Mouse (Mus musculus) retina, embryonic 14.5 days (tissue): ENCODE results near the gene Adamtsl5.
A peak's percentile ranks its signal among the peaks of the same experiment; 100 is the strongest.
"Not testable (repeated sequence)": the region's sequence is repeated elsewhere in the genome, so short reads cannot be mapped to it uniquely, and the experiment has no call there.

Experiments
- DNase-seq: peaks from one replicate; pipeline ENCODE4 v3.0.0-alpha.2; 2015; ENCODE audit warnings: low spot score

Gene Adamtsl5

DNA sequence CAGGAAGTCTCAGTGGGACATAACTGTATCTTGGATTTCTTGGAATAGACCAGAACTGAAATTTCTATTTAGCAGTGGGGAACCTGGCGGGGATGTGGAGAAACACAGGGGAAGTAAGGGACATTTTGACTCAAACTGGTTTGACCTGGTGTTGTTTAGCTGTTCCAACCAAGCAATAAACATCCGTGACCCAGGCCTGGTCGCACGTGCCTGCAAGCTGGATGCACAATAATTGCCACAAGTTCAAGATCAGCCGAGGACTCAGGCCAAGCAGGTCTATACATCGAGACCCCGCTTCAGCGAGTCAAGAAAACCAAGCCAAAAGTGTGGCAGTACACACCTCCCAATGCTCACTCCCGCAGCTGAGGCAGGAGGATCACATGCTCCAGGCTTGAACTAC lies 23.8 kb upstream of the Adamtsl5 start:
- no peak for DNase-seq

DNA sequence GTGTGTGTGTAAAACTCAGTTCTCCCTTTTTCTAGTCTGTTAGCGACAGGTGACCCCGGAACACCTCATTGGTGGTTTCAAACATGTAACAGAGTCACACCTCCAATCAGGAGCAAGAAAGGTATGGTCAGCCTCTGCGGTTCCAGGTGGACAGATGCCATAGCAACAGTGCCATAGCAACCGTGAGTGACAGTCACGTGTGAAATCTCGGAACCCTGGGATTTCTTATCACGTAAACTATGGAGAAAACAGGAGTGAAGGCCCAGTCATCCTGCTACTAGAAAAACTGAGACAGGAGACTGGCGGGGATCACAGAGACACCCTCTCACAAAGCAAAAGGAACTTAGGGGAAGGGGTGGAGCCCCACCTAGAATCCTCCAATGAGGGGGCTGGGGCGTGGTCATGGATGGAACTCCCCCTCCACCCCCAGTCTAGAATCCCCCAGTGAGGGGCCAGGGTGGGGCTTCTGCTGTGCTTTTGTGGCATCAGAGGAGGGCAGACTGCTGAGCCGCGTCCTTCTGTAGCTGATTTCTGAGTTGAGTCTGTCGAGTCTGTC lies 23.3 kb upstream of the Adamtsl5 start:
- peak; percentile 77 for DNase-seq

- DNase-seq: no peak
These were observed 22.0 kb upstream of the Adamtsl5 start for GRCm38 (mm10) chr10:80369995-80370747.

- no peak for DNase-seq
These were observed 20.2 kb upstream of the Adamtsl5 start for GRCm38 (mm10) chr10:80368392-80368791.

- no peak for DNase-seq
These were observed 19.7 kb upstream of the Adamtsl5 start for GRCm38 (mm10) chr10:80367954-80368353.

GRCm38 (mm10) chr10:80365736-80366135 lies 17.5 kb upstream of the Adamtsl5 start:
- DNase-seq: no peak

DNA sequence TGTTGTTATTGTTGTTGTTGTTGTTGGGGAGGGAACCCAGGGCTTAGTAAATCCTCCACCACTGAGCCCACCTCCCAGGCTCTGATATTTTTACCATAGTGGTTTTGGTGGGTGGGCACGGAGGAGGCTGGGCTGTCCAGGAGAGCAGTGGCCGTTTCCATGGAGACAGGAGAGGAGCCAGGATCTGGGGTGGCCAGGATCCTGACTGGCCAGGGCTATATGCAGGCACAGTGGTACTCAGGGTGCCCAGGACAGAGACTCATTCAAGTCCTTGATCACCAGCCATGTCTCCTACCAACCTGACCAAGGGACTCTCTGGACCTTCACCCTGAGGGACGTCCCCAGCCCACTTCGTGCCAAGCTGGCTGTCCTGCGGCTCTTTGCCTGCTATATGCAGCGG lies 15.5 kb upstream of the Adamtsl5 start:
- no peak for DNase-seq

GRCm38 (mm10) chr10:80357994-80358639 lies 9.9 kb upstream of the Adamtsl5 start:
- DNase-seq: peak; percentile 58

- DNase-seq: no peak
These were observed 9.1 kb upstream of the Adamtsl5 start for GRCm38 (mm10) chr10:80357336-80357735.

- DNase-seq: no peak
These were observed 8.5 kb upstream of the Adamtsl5 start for GRCm38 (mm10) chr10:80356737-80357136.

DNA sequence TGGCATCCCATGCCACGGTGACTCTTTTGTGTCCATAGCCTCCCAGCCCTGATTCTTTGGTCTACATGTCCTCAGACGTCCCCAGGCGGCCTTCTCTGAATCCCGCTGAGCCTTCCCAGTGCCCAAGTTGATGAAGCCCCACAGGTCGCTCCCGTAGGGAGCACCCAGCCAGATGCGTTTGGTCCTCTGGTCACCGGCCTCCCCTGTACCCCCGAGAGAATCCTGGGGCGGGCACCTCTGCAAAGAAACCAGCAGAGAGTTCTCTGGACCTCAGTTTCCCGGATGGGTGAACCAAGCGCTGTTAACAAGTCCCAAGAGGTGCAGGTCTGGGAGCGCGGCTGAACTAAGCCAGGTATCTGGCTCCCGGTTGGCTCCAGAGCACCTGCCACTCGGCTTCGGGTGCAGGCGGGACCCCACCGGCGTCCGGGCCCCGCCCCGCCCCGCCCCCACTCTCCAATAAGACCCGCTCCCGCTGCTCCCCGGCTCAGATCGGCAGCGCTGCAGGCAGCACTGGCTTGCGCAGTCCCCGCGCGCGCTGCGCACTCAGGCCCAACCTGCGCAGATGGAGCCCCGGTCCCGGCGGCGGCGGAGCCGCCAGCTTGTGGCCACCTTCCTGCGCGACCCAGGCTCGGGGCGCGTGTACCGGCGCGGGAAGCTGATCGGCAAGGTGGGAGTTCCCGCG lies 7.9 kb upstream of the Adamtsl5 start, which contains the start of gene Plk5:
Plk5 (plus strand) TSS at position 459 of the 682 bp plus-strand sequence.
- no peak for DNase-seq

DNA sequence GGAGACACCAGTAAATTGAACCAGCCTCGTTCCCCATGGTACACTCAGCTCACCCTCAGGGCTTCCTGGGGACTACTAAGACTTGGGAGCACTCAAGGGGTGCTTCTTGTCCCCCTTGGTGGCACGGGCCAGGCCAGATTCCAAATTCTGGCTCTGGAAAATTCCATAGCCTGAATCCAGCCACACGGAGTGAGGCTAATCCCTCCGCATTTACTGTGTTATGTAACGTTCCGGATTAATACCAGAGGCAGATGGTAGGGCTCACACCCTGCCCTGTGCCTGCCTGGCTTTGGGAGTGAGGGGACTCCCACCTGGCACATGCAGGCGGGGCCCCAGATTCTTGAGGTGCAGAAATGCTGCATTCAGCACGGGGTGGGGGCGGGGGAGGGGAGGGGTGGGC lies 7.2 kb upstream of the Adamtsl5 start:
- DNase-seq: no peak

DNA sequence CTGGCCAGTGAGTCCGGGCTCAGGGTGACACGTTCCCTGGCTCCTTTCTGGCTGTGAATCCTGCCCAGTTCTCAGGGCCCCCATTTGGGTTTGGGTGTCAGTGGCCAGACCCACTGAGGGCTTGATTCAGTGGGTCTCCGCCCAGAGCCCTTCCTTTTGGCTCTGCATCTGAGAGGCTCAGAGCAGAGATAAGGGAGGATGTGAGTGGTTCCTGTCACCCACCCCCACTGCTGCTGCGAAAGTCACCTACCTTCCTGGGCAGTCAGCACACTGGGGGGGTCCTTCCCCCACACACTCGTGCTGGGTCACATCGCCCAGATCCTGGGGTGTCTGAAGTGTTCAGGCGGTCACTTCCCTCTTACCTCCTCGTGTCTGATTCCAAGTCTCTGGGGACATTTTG lies 4.5 kb upstream of the Adamtsl5 start:
- no peak for DNase-seq

DNA sequence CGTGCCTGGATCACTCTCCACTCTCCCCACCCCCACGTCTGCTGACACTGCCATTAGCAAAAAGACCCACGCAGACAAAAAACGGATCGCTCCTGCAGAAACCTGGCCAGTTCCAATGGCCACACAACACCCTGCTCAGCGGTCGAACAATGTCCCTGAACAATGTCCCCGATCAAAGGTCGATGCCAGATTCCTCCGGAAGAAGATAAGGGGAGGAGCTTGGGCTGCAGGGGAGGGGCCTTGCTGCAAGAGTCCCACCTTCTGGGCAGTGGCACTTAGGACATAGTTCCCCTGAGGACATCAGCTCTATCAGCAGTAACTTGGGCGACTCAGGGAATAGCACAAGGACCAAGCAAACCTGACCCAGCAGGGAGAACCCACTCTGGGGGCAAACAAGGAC lies 3.7 kb upstream of the Adamtsl5 start:
- no peak for DNase-seq

- DNase-seq: peak; percentile 96
These were observed 2.1 kb upstream of the Adamtsl5 start for GRCm38 (mm10) chr10:80350292-80350691.

DNA sequence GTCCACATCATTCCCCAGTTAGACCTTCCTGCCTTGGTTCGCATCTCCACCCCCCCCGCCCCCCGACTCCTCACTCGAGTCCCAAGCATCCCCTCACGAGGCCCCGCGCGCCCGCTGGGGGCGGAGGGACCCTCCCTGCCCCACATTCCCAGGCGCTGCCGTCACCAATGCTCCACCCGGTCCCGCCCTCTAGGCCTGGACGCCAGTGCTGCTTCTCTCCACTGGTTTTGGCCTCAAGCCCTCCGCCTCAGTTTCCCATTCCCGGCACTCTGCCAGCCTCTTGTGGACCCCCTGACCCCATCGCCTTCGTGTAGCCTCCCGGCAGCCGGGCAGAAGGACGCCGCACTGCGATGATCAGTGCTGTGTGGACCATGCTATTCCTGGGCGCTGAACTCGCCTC lies 769 bp upstream of the Adamtsl5 start:
- DNase-seq: peak; percentile 53

- DNase-seq: no peak
These were observed 671 bp downstream of the Adamtsl5 start for GRCm38 (mm10) chr10:80347514-80347967.

- DNase-seq: not testable (repeated sequence)
These were observed 2.3 kb downstream of the Adamtsl5 start for GRCm38 (mm10) chr10:80345929-80346328.

GRCm38 (mm10) chr10:80345122-80345521 lies 3.1 kb downstream of the Adamtsl5 start:
- DNase-seq: no peak

GRCm38 (mm10) chr10:80344131-80344661 lies 4.0 kb downstream of the Adamtsl5 start:
- DNase-seq: no peak

- no peak for DNase-seq
These were observed 4.8 kb downstream of the Adamtsl5 start for GRCm38 (mm10) chr10:80343425-80343895.

DNA sequence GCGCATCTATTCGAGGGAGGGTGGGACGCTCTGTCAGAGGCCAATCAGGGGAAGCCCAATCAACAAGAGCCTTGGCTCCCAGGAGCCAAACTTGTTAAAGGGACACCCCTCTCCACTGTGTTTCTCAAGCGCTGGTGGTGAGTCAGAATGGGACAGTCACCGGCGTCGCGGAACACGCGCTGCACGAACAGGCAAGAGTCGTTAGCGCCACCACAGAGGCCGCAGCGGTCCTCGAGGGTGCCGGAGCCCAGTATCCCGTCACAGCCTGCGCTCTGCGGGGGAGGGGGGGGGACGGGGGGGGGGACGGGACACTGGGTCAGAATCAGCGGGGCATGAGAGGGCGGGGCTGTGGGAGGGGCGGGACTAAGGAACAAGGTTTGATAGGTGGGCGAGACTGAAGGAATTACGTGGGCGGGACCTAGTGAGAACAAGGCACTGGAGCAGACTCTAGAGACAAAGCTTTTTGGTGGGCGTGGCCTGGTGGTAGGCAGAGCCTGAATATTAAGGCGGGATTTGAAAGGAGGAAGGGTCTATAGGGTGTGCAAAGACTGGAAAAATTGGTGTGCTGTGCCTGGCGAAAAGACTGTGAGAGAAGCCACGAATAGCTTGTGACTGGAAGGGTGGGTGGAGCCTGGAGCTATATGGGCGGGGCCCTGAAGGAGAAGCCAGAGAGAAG lies 5.3 kb downstream of the Adamtsl5 start:
- DNase-seq: peak; percentile 81
